ENCODE assay signal across 24 mouse cellular contexts in the genomic region with DNA sequence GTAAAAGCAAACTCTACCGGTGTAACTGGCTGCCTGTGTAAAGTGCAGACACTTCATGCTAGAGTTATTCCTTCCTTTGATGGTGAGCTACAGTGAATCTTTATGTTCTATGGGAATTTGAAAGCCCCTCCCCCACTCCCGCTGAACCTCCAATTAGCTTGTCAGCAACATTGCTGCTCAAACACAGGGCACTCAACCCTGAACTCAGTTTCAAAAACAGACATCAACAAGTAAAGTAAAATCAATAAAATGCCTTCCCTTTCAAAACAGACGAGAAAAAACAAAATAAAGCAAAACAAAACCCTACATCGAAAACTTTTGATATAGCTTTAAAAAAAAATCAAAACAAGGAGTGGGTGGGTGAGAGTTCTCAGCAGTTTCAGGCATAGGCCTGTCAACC.
DNase-seq lines count a peak whose midpoint lies in the region; ATAC-seq and TF ChIP-seq lines count a peak whose summit lies in the region.
"Had no signal": no experiment of that assay in that cellular context is flagged by ENCODE, and none has a peak within 500 bp of the region (broad histone marks: within the 10 kb centered on the region; RNA-seq: fewer than 3 reads in every experiment).

No protein-coding gene starts in this region.

- no peaks in the 10 kb centered on the region for H3K36me3 ChIP-seq in kidney, embryonic 15.5 days
- H3K36me3 ChIP-seq in liver, postnatal 0 days (replicated peaks; ENCODE audit: insufficient read depth, low read length), result no peaks in the 10 kb centered on the region
- H3K36me3 ChIP-seq in liver, embryonic 11.5 days (ENCODE audit: control insufficient read depth, insufficient read depth, low read length), result no peaks in the 10 kb centered on the region
- H3K36me3 ChIP-seq: embryonic facial prominence, embryonic 13.5 days; forebrain, embryonic 10.5 days; heart, embryonic 10.5 days; heart, embryonic 13.5 days had no signal

- WGBS in kidney, embryonic 15.5 days, result 41% methylated on average over 4 of the region's 4 CpGs
- 61% methylated on average over 4 of the region's 4 CpGs for WGBS in liver, postnatal 0 days (ENCODE audit: insufficient replicate concordance)
- 81% methylated on average over 4 of the region's 4 CpGs for WGBS in liver, embryonic 11.5 days

- peaks cover 20% of the 10 kb centered on the region for H3K4me1 ChIP-seq in kidney, embryonic 15.5 days
- peaks cover 10% of the 10 kb centered on the region for H3K4me1 ChIP-seq in liver, postnatal 0 days (ENCODE audit: insufficient read depth)
- peaks cover 4% of the 10 kb centered on the region; the same call in 1 of the 2 replicates for H3K4me1 ChIP-seq in liver, embryonic 11.5 days (replicated peaks; ENCODE audit: control insufficient read depth, insufficient read depth, low read length)
- H3K4me1 ChIP-seq: forebrain, embryonic 13.5 days had no signal

- peak overlapping the region; percentile 20; the same call in 1 of the 2 replicates for H3K27ac ChIP-seq in kidney, embryonic 15.5 days
- H3K27ac ChIP-seq in liver, postnatal 0 days (ENCODE audit: low read depth), result 0 out of 2 replicates have a peak overlapping the region, but pooled peaks have one; percentile 55
- no peak overlapping the region for H3K27ac ChIP-seq in liver, embryonic 11.5 days (ENCODE audit: low read depth, low read length)
- H3K27ac ChIP-seq: embryonic facial prominence, embryonic 13.5 days; forebrain, embryonic 13.5 days; hindbrain, embryonic 14.5 days had no signal

- no peak; the same call in 1 of the 2 replicates for ATAC-seq in kidney, embryonic 15.5 days (replicated peaks; ENCODE audit: low FRiP score)
- ATAC-seq in liver, postnatal 0 days, result peak; percentile 59
- no peak for ATAC-seq in liver, embryonic 11.5 days (replicated peaks; ENCODE audit: low FRiP score)
- no peak for ATAC-seq in megakaryocyte-erythroid progenitor cell, adult 5-6 weeks (replicated peaks; ENCODE audit: low FRiP score, low TSS enrichment, poor library complexity, severe bottlenecking)
- ATAC-seq: activated CD4-positive, CD25-positive, alpha-beta regulatory T cell, adult 4 months; forebrain, embryonic 13.5 days; forebrain, embryonic 16.5 days had no signal

- no peak for TF ChIP-seq EP300 in liver, postnatal 0 days (IDR thresholded peaks at IDR 0.05; ENCODE audit: low read depth)

- no peaks in the 10 kb centered on the region for H3K9me3 ChIP-seq in kidney, embryonic 15.5 days (replicated peaks)
- H3K9me3 ChIP-seq in liver, postnatal 0 days (ENCODE audit: low read length), result no peaks in the 10 kb centered on the region
- no peaks in the 10 kb centered on the region for H3K9me3 ChIP-seq in liver, embryonic 11.5 days (ENCODE audit: control insufficient read depth, low read length)
- H3K9me3 ChIP-seq: embryonic facial prominence, embryonic 13.5 days; forebrain, embryonic 10.5 days; forebrain, embryonic 13.5 days; heart, embryonic 10.5 days; heart, embryonic 13.5 days had no signal

- no peak overlapping the region for H3K4me2 ChIP-seq in kidney, embryonic 15.5 days
- 0 out of 2 replicates have a peak overlapping the region, but pooled peaks have one; percentile 19 for H3K4me2 ChIP-seq in liver, postnatal 0 days (ENCODE audit: low read depth, low read length)
- no peak overlapping the region for H3K4me2 ChIP-seq in liver, embryonic 11.5 days
- H3K4me2 ChIP-seq: embryonic facial prominence, embryonic 13.5 days; forebrain, embryonic 13.5 days; heart, embryonic 13.5 days; hindbrain, embryonic 14.5 days had no signal

- no peak for TF ChIP-seq CTCF in liver, postnatal 0 days (IDR thresholded peaks at IDR 0.05; ENCODE audit: low read depth)

- no peaks in the 10 kb centered on the region for H3K27me3 ChIP-seq in kidney, embryonic 15.5 days
- H3K27me3 ChIP-seq in liver, postnatal 0 days (ENCODE audit: insufficient read depth, low read length), result no peaks in the 10 kb centered on the region
- no peaks in the 10 kb centered on the region for H3K27me3 ChIP-seq in liver, embryonic 11.5 days (replicated peaks; ENCODE audit: control insufficient read depth, insufficient read depth, low read length)
- H3K27me3 ChIP-seq: embryonic facial prominence, embryonic 13.5 days; forebrain, embryonic 13.5 days; heart, embryonic 13.5 days had no signal

- no peak for DNase-seq in kidney, postnatal 14 days
- DNase-seq in liver, postnatal 0 days, result no peak
- no peak for DNase-seq in liver, embryonic 11.5 days (ENCODE audit: low spot score)
- DNase-seq in retina, embryonic 14.5 days (ENCODE audit: low spot score), result peak; percentile 32
- DNase-seq in retina, postnatal 1 day, result no peak
- DNase-seq in ovary, postnatal 14 days (ENCODE audit: low spot score), result no peak
- DNase-seq: adrenal gland, adult 8-10 months; adrenal gland, postnatal 25 days; cerebellum, adult 11-12 months; cerebellum, adult 8-10 months; cerebellum, postnatal 10 days; cerebellum, postnatal 36 days; gastrocnemius, postnatal 10 days had no signal

- H3K9ac ChIP-seq in kidney, embryonic 15.5 days, result no peak overlapping the region
- no peak overlapping the region for H3K9ac ChIP-seq in liver, postnatal 0 days (replicated peaks)
- H3K9ac ChIP-seq in liver, embryonic 11.5 days (ENCODE audit: low read depth, low read length), result no peak overlapping the region
- H3K9ac ChIP-seq: embryonic facial prominence, embryonic 13.5 days; forebrain, embryonic 13.5 days; heart, embryonic 13.5 days; hindbrain, embryonic 14.5 days had no signal

- H3K4me3 ChIP-seq in kidney, embryonic 15.5 days (replicated peaks), result no peak overlapping the region
- no peak overlapping the region for H3K4me3 ChIP-seq in liver, postnatal 0 days (ENCODE audit: low read depth, low read length)
- no peak overlapping the region for H3K4me3 ChIP-seq in liver, embryonic 11.5 days (ENCODE audit: low read depth, low read length)
- H3K4me3 ChIP-seq: embryonic facial prominence, embryonic 13.5 days; forebrain, embryonic 10.5 days; forebrain, embryonic 13.5 days; heart, adult 2 months; heart, embryonic 10.5 days; heart, embryonic 13.5 days had no signal
